Mouse (Mus musculus) hindbrain, embryonic 13.5 days (tissue): ENCODE measurements around the gene Vnn3. TPM values are rescaled to one million over a fixed set of nuclear protein-coding genes. Genes with fewer than 3 reads are reported as not detected.

Experiments used
- ATAC-seq: fragments of 200-750 bp; cut with Nextera tagmentation; 2 replicates; pipeline ENCODE4 v1.8.0; 2017; ENCODE audit warnings: moderate TSS enrichment; ENCODE audit not compliant: low FRiP score
- H3K27ac ChIP-seq: fragments of 300-500 bp; sonication (generic); 2 replicates; pipeline ENCODE4 v1.5.1; 2015; ENCODE audit warnings: inconsistent platforms, mild to moderate bottlenecking, moderate library complexity
- H3K27me3 ChIP-seq: fragments of 300-500 bp; sonication (generic); 2 replicates; pipeline ENCODE4 v1.6.1; 2015; ENCODE audit warnings: mild to moderate bottlenecking, inconsistent platforms
- H3K36me3 ChIP-seq: fragments of 300-500 bp; sonication (generic); 2 replicates; pipeline ENCODE4 v1.6.1; 2015; ENCODE audit warnings: mild to moderate bottlenecking, inconsistent platforms
- H3K4me1 ChIP-seq: fragments of 300-500 bp; sonication (generic); replicated peaks from 2 replicates; pipeline ENCODE4 v1.6.1; 2015; ENCODE audit warnings: inconsistent platforms
- H3K4me2 ChIP-seq: fragments of 300-500 bp; sonication (generic); 2 replicates; pipeline ENCODE4 v1.6.1; 2015; ENCODE audit warnings: inconsistent platforms, mild to moderate bottlenecking, moderate library complexity
- H3K4me3 ChIP-seq: fragments of 300-500 bp; sonication (generic); 2 replicates; pipeline ENCODE4 v1.5.1; 2015; ENCODE audit warnings: mild to moderate bottlenecking, inconsistent platforms
- H3K9ac ChIP-seq: fragments of 300-500 bp; sonication (generic); 2 replicates; pipeline ENCODE4 v1.6.1; 2015; ENCODE audit warnings: mild to moderate bottlenecking, inconsistent platforms
- H3K9me3 ChIP-seq: fragments of 300-500 bp; sonication (generic); 2 replicates; pipeline ENCODE4 v1.6.1; 2016; ENCODE audit warnings: inconsistent platforms
- WGBS: fragments of 180-500 bp; shearing (Covaris S2); methylation state at CpG from one replicate; pipeline ENCODE4 v1.1.7; 2015; 5-methylcytosine and 5-hydroxymethylcytosine counted together
- polyA plus RNA-seq: library from polyadenylated mRNA; unstranded; fragments of >200 nt; fragmentation: Nextera tagmentation; extraction: Ambion mirVana; gene quantifications from 2 replicates; pipeline ENCODE4 v1.2.1, GENCODE M21; 2015

Gene Vnn3
- not detected in 2 replicates for polyA plus RNA-seq

- no peaks in the 10 kb centered on the region for H3K9me3 ChIP-seq
Measured at GRCm38 (mm10) chr10:23851228-23851912, at the start of gene Vnn3. TSS of gene Vnn3 (plus strand) at chr10:23851462.

GRCm38 (mm10) chr10:23802911-23803310, 48.4 kb upstream of the Vnn3 start:
- ATAC-seq, result no peak
- H3K36me3 ChIP-seq, result peaks cover 69% of the 10 kb centered on the region
- H3K27ac ChIP-seq, result no peak overlapping the region
- H3K4me2 ChIP-seq, result no peak overlapping the region
- no peaks in the 10 kb centered on the region for H3K27me3 ChIP-seq
- H3K4me3 ChIP-seq, result no peak overlapping the region
- no peak overlapping the region for H3K9ac ChIP-seq
- 70% methylated on average over 3 of the region's 3 CpGs for WGBS
- no peaks in the 10 kb centered on the region for H3K9me3 ChIP-seq
- H3K4me1 ChIP-seq, result peaks cover 9% of the 10 kb centered on the region

More at GRCm38 (mm10) chr10:23851228-23851912, at the start of gene Vnn3:
- no peak for ATAC-seq
- Histone ChIP-seq H3K27ac (no peak within 1 kb of the TSS), H3K4me2 (no peak within 1 kb of the TSS), H3K9ac (no peak within 1 kb of the TSS), H3K36me3 (no peaks in the 10 kb centered on the region), H3K4me3 (no peak within 1 kb of the TSS), H3K27me3 (no peaks in the 10 kb centered on the region), H3K4me1 (no peaks in the 10 kb centered on the region)
- 83% methylated on average over 4 of the region's 4 CpGs for WGBS

- ATAC-seq, result no peak
- 55% methylated on average over 3 of the region's 3 CpGs for WGBS
- no peak overlapping the region for H3K9ac ChIP-seq
Measured at GRCm38 (mm10) chr10:23804665-23805064, 46.6 kb upstream of the Vnn3 start.

GRCm38 (mm10) chr10:23806201-23806600, 45.1 kb upstream of the Vnn3 start:
- WGBS, result 30% methylated on average over 4 of the region's 4 CpGs
- Histone ChIP-seq H3K27me3 (no peaks in the 10 kb centered on the region), H3K4me2 (no peak overlapping the region), H3K27ac (no peak overlapping the region), H3K4me3 (no peak overlapping the region), H3K36me3 (peaks cover 67% of the 10 kb centered on the region), H3K9me3 (no peaks in the 10 kb centered on the region), H3K4me1 (no peaks in the 10 kb centered on the region), H3K9ac (no peak overlapping the region)
- no peak for ATAC-seq

More at GRCm38 (mm10) chr10:23804665-23805064, 46.6 kb upstream of the Vnn3 start:
- H3K4me1 ChIP-seq, result no peaks in the 10 kb centered on the region
- H3K27me3 ChIP-seq, result no peaks in the 10 kb centered on the region
- peaks cover 75% of the 10 kb centered on the region for H3K36me3 ChIP-seq
- H3K4me3 ChIP-seq, result no peak overlapping the region
- H3K27ac ChIP-seq, result no peak overlapping the region
- no peaks in the 10 kb centered on the region for H3K9me3 ChIP-seq
- H3K4me2 ChIP-seq, result no peak overlapping the region

GRCm38 (mm10) chr10:23811635-23812437, 39.4 kb upstream of the Vnn3 start:
- WGBS, result 74% methylated on average over 8 of the region's 12 CpGs
- Histone ChIP-seq H3K9ac (no peak overlapping the region), H3K4me1 (no peaks in the 10 kb centered on the region; the same call in 1 of the 2 replicates), H3K27me3 (no peaks in the 10 kb centered on the region), H3K9me3 (no peaks in the 10 kb centered on the region), H3K27ac (no peak overlapping the region), H3K4me2 (no peak overlapping the region), H3K4me3 (no peak overlapping the region), H3K36me3 (peaks cover 30% of the 10 kb centered on the region)
- ATAC-seq, result peak; percentile 50; the same call in 1 of the 2 replicates

GRCm38 (mm10) chr10:23812438-23812759, 38.9 kb upstream of the Vnn3 start:
- H3K4me1 ChIP-seq, result no peaks in the 10 kb centered on the region; the same call in 1 of the 2 replicates
- no peak overlapping the region for H3K4me2 ChIP-seq
- peak; percentile 12; the same call in 1 of the 2 replicates for ATAC-seq
- no peak overlapping the region for H3K27ac ChIP-seq
- no peak overlapping the region for H3K9ac ChIP-seq
- H3K36me3 ChIP-seq, result peaks cover 26% of the 10 kb centered on the region
- H3K4me3 ChIP-seq, result no peak overlapping the region
- no peaks in the 10 kb centered on the region for H3K27me3 ChIP-seq
- H3K9me3 ChIP-seq, result no peaks in the 10 kb centered on the region

GRCm38 (mm10) chr10:23812852-23813766, 38.2 kb upstream of the Vnn3 start:
- no peak for ATAC-seq
- Histone ChIP-seq H3K4me1 (no peaks in the 10 kb centered on the region; the same call in 1 of the 2 replicates), H3K27ac (no peak overlapping the region), H3K27me3 (no peaks in the 10 kb centered on the region), H3K36me3 (peaks cover 25% of the 10 kb centered on the region), H3K9ac (no peak overlapping the region), H3K4me2 (no peak overlapping the region), H3K9me3 (no peaks in the 10 kb centered on the region), H3K4me3 (no peak overlapping the region)
- 46% methylated on average over 11 of the region's 11 CpGs for WGBS

GRCm38 (mm10) chr10:23815168-23815567, 36.1 kb upstream of the Vnn3 start:
- no peak for ATAC-seq
- H3K4me1 ChIP-seq, result no peaks in the 10 kb centered on the region; the same call in 1 of the 2 replicates
- no peak overlapping the region for H3K9ac ChIP-seq
- no peaks in the 10 kb centered on the region for H3K9me3 ChIP-seq
- WGBS, result 60% methylated on average over 1 of the region's 1 CpGs
- H3K4me3 ChIP-seq, result no peak overlapping the region
- H3K27ac ChIP-seq, result no peak overlapping the region
- peaks cover 37% of the 10 kb centered on the region for H3K36me3 ChIP-seq
- no peaks in the 10 kb centered on the region for H3K27me3 ChIP-seq
- H3K4me2 ChIP-seq, result no peak overlapping the region

- ATAC-seq, result no peak
- Histone ChIP-seq H3K27ac (no peak overlapping the region), H3K36me3 (peaks cover 40% of the 10 kb centered on the region), H3K4me2 (no peak overlapping the region), H3K9ac (no peak overlapping the region), H3K4me1 (no peaks in the 10 kb centered on the region; the same call in 1 of the 2 replicates), H3K27me3 (no peaks in the 10 kb centered on the region), H3K9me3 (no peaks in the 10 kb centered on the region), H3K4me3 (no peak overlapping the region)
- WGBS, result 93% methylated on average over 7 of the region's 7 CpGs
Measured at GRCm38 (mm10) chr10:23816241-23816640, 35.0 kb upstream of the Vnn3 start.

- no peak overlapping the region for H3K4me3 ChIP-seq
- H3K4me2 ChIP-seq, result no peak overlapping the region
- WGBS, result 93% methylated on average over 7 of the region's 7 CpGs
- H3K9ac ChIP-seq, result no peak overlapping the region
- ATAC-seq, result no peak
- H3K27me3 ChIP-seq, result no peaks in the 10 kb centered on the region
- H3K4me1 ChIP-seq, result no peaks in the 10 kb centered on the region
- H3K36me3 ChIP-seq, result peaks cover 74% of the 10 kb centered on the region
- H3K27ac ChIP-seq, result no peak overlapping the region
- H3K9me3 ChIP-seq, result no peaks in the 10 kb centered on the region
Measured at GRCm38 (mm10) chr10:23826516-23826915, 24.7 kb upstream of the Vnn3 start.

- WGBS, result 83% methylated on average over 9 of the region's 9 CpGs
- Histone ChIP-seq H3K27me3 (no peaks in the 10 kb centered on the region), H3K27ac (no peak overlapping the region), H3K36me3 (no peaks in the 10 kb centered on the region), H3K4me3 (no peak overlapping the region), H3K9ac (no peak overlapping the region), H3K9me3 (no peaks in the 10 kb centered on the region), H3K4me1 (no peaks in the 10 kb centered on the region), H3K4me2 (no peak overlapping the region)
- ATAC-seq, result no peak
Measured at GRCm38 (mm10) chr10:23836003-23836964, 15.0 kb upstream of the Vnn3 start.
